Mouse (Mus musculus) brain, embryonic 14.5 days (tissue): ENCODE data around the gene Spaar.

Experiments used
- CTCF ChIP-seq: fragments of 200-500 bp; IDR thresholded peaks from 2 replicates; pipeline ENCODE4 v1.5.1; 2012; ENCODE audit warnings: inconsistent platforms, mild to moderate bottlenecking, moderate library complexity, borderline replicate concordance; ENCODE audit not compliant: insufficient read depth, insufficient read length; ENCODE audit errors: extremely low read depth
- POLR2A ChIP-seq: fragments of 200-500 bp; IDR thresholded peaks from 2 replicates; pipeline ENCODE4 v1.6.1; 2012; ENCODE audit warnings: mild to moderate bottlenecking, inconsistent platforms, borderline replicate concordance; ENCODE audit not compliant: poor library complexity, insufficient read depth, insufficient read length, severe bottlenecking; ENCODE audit errors: extremely low read depth

DNA sequence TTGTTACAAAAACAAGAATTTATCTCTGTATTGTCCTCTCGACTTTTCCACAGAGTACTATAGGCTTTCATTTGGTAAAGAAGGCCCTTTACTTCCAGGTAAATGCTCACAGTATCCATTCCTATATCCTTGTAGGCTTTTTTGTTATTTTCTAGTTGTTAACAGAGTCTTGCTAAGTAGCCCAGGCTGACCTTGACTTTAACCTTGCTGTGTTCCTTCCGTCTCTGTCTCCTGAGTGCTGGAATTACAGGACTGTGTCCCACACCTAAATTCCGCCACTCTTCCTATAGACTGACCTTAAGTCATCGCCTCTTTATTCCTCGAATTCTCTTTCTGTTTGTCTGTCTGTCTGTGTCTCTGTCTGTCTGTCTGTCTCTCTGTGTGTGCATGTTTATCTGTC lies 38.5 kb downstream of the Spaar start:
- TF ChIP-seq POLR2A (no peak), CTCF (no peak)
